Mouse (Mus musculus): Measurements from ENCODE around the gene Gjc2. TPM values are rescaled to one million over a fixed set of nuclear protein-coding genes. Genes with fewer than 3 reads are reported as not detected.

Gjc2 gene
- polyA plus RNA-seq, 1 experiment: 0.04 TPM

GRCm38 (mm10) chr11:59135051-59135820 lies 47.8 kb downstream of the Gjc2 start:
- H3ac ChIP-seq (ENCODE audit: control insufficient read depth, insufficient read length): no peak overlapping the region
- TF ChIP-seq MYOG (IDR thresholded peaks at IDR 0.05; ENCODE audit: control insufficient read depth in 1 of 3, insufficient read depth in 1 of 3, insufficient read length in 2 of 3, low read depth in 2 of 3): peak in 1 of 3 experiments; percentile 9
- TF ChIP-seq SRF (IDR thresholded peaks at IDR 0.05; ENCODE audit: control insufficient read depth, insufficient read length, low read depth): no peak
- H3K4me3 ChIP-seq: no peak overlapping the region
- peaks cover 56% of the 10 kb centered on the region for H3K27me3 ChIP-seq (ENCODE audit: control insufficient read depth, insufficient read depth, insufficient read length)
- no peaks in the 10 kb centered on the region for H3K36me3 ChIP-seq (ENCODE audit: control insufficient read depth, insufficient read depth)
- peak overlapping the region; percentile 12 for H3K4me2 ChIP-seq (ENCODE audit: low read depth)
- no peaks in the 10 kb centered on the region for H3K79me2 ChIP-seq (ENCODE audit: control insufficient read depth, insufficient read depth)

GRCm38 (mm10) chr11:59134373-59134997 lies 48.5 kb downstream of the Gjc2 start:
- TF ChIP-seq POLR2A (IDR thresholded peaks at IDR 0.05; ENCODE audit: insufficient read length, low read depth) (no peak), MYOG (IDR thresholded peaks at IDR 0.05; ENCODE audit: control insufficient read depth in 1 of 3, insufficient read depth in 1 of 3, insufficient read length in 2 of 3, low read depth in 2 of 3) (peak in 1 of 3 experiments; percentile 15)
- Histone ChIP-seq H3K79me2 (ENCODE audit: control insufficient read depth, insufficient read depth) (no peaks in the 10 kb centered on the region), H3K27me3 (ENCODE audit: control insufficient read depth, insufficient read depth, insufficient read length) (peaks cover 56% of the 10 kb centered on the region), H3ac (ENCODE audit: control insufficient read depth, insufficient read length) (no peak overlapping the region), H3K36me3 (ENCODE audit: control insufficient read depth, insufficient read depth) (no peaks in the 10 kb centered on the region), H3K4me3 (no peak overlapping the region), H3K4me2 (ENCODE audit: low read depth) (peak overlapping the region; percentile 12)

GRCm38 (mm10) chr11:59132065-59132464 lies 50.9 kb downstream of the Gjc2 start:
- Histone ChIP-seq H3K4me3 (no peak overlapping the region), H3K79me2 (ENCODE audit: control insufficient read depth, insufficient read depth) (no peaks in the 10 kb centered on the region), H3ac (ENCODE audit: control insufficient read depth, insufficient read length) (no peak overlapping the region), H3K4me2 (ENCODE audit: low read depth) (no peak overlapping the region), H3K36me3 (ENCODE audit: control insufficient read depth, insufficient read depth) (no peaks in the 10 kb centered on the region), H3K27me3 (ENCODE audit: control insufficient read depth, insufficient read depth, insufficient read length) (peaks cover 52% of the 10 kb centered on the region)
- TF ChIP-seq USF1 (IDR thresholded peaks at IDR 0.05; ENCODE audit: low read depth): no peak
- TF ChIP-seq CEBPB (IDR thresholded peaks at IDR 0.05; ENCODE audit: insufficient read depth, poor library complexity, severe bottlenecking): no peak

- no peak overlapping the region for H3ac ChIP-seq (ENCODE audit: control insufficient read depth, insufficient read length)
- H3K79me2 ChIP-seq (ENCODE audit: control insufficient read depth, insufficient read depth): no peaks in the 10 kb centered on the region
- peaks cover 45% of the 10 kb centered on the region for H3K27me3 ChIP-seq (ENCODE audit: control insufficient read depth, insufficient read depth, insufficient read length)
- no peak overlapping the region for H3K4me3 ChIP-seq
- no peaks in the 10 kb centered on the region for H3K36me3 ChIP-seq (ENCODE audit: control insufficient read depth, insufficient read depth)
- no peak overlapping the region for H3K4me2 ChIP-seq (ENCODE audit: low read depth)
- TF ChIP-seq MYOG (IDR thresholded peaks at IDR 0.05; ENCODE audit: control insufficient read depth in 1 of 3, insufficient read depth in 1 of 3, insufficient read length in 2 of 3, low read depth in 2 of 3) (peak in 1 of 3 experiments; percentile 41), POLR2A (IDR thresholded peaks at IDR 0.05; ENCODE audit: insufficient read length, low read depth) (no peak), TCF3 (IDR thresholded peaks at IDR 0.05; ENCODE audit: insufficient read length, low read depth) (no peak)
Observed at GRCm38 (mm10) chr11:59131348-59131919, 51.6 kb downstream of the Gjc2 start.

GRCm38 (mm10) chr11:59130782-59131181 lies 52.2 kb downstream of the Gjc2 start:
- H3K4me2 ChIP-seq (ENCODE audit: low read depth): no peak overlapping the region
- H3K79me2 ChIP-seq (ENCODE audit: control insufficient read depth, insufficient read depth): no peaks in the 10 kb centered on the region
- H3K27me3 ChIP-seq (ENCODE audit: control insufficient read depth, insufficient read depth, insufficient read length): peaks cover 40% of the 10 kb centered on the region
- H3ac ChIP-seq (ENCODE audit: control insufficient read depth, insufficient read length): no peak overlapping the region
- H3K4me3 ChIP-seq: no peak overlapping the region
- TF ChIP-seq MYOG (IDR thresholded peaks at IDR 0.05; ENCODE audit: control insufficient read depth in 1 of 3, insufficient read depth in 1 of 3, insufficient read length in 2 of 3, low read depth in 2 of 3) (no peak), USF1 (IDR thresholded peaks at IDR 0.05; ENCODE audit: low read depth) (no peak), MYOD1 (IDR thresholded peaks at IDR 0.05; ENCODE audit: control insufficient read depth in 1 of 3, insufficient read length in 2 of 3, low read depth in 2 of 3) (no peak), REST (IDR thresholded peaks at IDR 0.05; ENCODE audit: insufficient read depth, insufficient read length) (no peak), MAX (IDR thresholded peaks at IDR 0.05; ENCODE audit: low read depth) (no peak), TCF3 (IDR thresholded peaks at IDR 0.05; ENCODE audit: insufficient read length, low read depth) (no peak), E2F4 (IDR thresholded peaks at IDR 0.05; ENCODE audit: insufficient read depth) (no peak), POLR2A (IDR thresholded peaks at IDR 0.05; ENCODE audit: insufficient read length, low read depth) (no peak), TCF12 (IDR thresholded peaks at IDR 0.05; ENCODE audit: insufficient read depth, poor library complexity, severe bottlenecking) (no peak), POLR2AphosphoS2 (IDR thresholded peaks at IDR 0.05; ENCODE audit: insufficient read length, low read depth) (no peak), CEBPB (IDR thresholded peaks at IDR 0.05; ENCODE audit: insufficient read depth, poor library complexity, severe bottlenecking) (no peak), SRF (IDR thresholded peaks at IDR 0.05; ENCODE audit: control insufficient read depth, insufficient read length, low read depth) (no peak)
- no peaks in the 10 kb centered on the region for H3K36me3 ChIP-seq (ENCODE audit: control insufficient read depth, insufficient read depth)

Other genes with a start within 250 kb of the Gjc2 start
- gene Rnf187, start 244.3 kb downstream of the Gjc2 start, polyA plus RNA-seq (2012; fragmentation: generic; extraction: Trizol): 197 TPM
- 0.88 TPM for gene Hist3h2ba, start 234.3 kb downstream of the Gjc2 start, polyA plus RNA-seq (2012; fragmentation: generic; extraction: Trizol)
- gene Hist3h2a, start 228.5 kb downstream of the Gjc2 start, polyA plus RNA-seq (2012; fragmentation: generic; extraction: Trizol): 24.4 TPM
- gene Trim17, start 228.5 kb downstream of the Gjc2 start, polyA plus RNA-seq (2012; fragmentation: generic; extraction: Trizol): 0.64 TPM
- gene Trim11, start 205.1 kb downstream of the Gjc2 start, polyA plus RNA-seq (2012; fragmentation: generic; extraction: Trizol): 19.3 TPM
- 25.0 TPM for gene Obscn, start 46.8 kb downstream of the Gjc2 start, polyA plus RNA-seq (2012; fragmentation: generic; extraction: Trizol)
- gene Iba57, start 19.5 kb downstream of the Gjc2 start, polyA plus RNA-seq (2012; fragmentation: generic; extraction: Trizol): 3.8 TPM
- gene Guk1, start 9.0 kb upstream of the Gjc2 start, polyA plus RNA-seq (2012; fragmentation: generic; extraction: Trizol): 63.5 TPM
- gene Mrpl55, start 19.3 kb upstream of the Gjc2 start, polyA plus RNA-seq (2012; fragmentation: generic; extraction: Trizol): 36.0 TPM
- 13.3 TPM for gene 2310033P09Rik, start 25.1 kb upstream of the Gjc2 start, polyA plus RNA-seq (2012; fragmentation: generic; extraction: Trizol)
- gene Arf1, start 45.1 kb upstream of the Gjc2 start, polyA plus RNA-seq (2012; fragmentation: generic; extraction: Trizol): 500 TPM
- not detected for gene Wnt3a, start 107.5 kb upstream of the Gjc2 start, polyA plus RNA-seq (2012; fragmentation: generic; extraction: Trizol)
- gene Wnt9a, start 123.7 kb upstream of the Gjc2 start, polyA plus RNA-seq (2012; fragmentation: generic; extraction: Trizol): 11.6 TPM
- gene Prss38, start 192.4 kb upstream of the Gjc2 start, polyA plus RNA-seq (2012; fragmentation: generic; extraction: Trizol): not detected